Mouse (Mus musculus): ENCODE data around the gene Lrrn3. TPM values are rescaled to one million over a fixed set of nuclear protein-coding genes. Genes with fewer than 3 reads are reported as not detected.

The Lrrn3 gene
- total RNA-seq (2021) = under 1 TPM; 0.19 to 0.20 TPM
- long read RNA-seq, experiment 1 = 0 reads
- long read RNA-seq, experiment 2 = 0 reads

DNA sequence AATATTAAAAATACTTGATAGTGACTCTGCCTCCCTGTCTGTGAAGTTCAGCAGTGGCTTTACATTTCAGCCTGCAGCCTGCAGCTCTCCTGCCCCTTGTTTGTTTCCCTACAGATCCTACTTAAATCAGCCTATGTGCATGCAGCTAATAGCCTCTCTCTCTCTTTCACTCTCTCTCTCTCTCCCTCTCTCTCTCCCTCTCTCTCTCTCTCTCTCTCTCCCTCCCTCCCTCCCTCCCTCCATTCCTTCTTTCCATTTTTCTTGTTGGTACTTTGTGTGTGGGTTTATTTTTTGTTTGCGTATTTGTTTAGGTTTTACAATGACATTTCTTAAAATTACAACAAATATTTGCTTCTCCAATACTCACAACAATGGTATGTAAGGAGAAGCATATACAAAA lies at the start of gene Lrrn3:
TSS of gene Lrrn3 (minus strand) at position 101 of the 400 bp plus-strand sequence.
- no peak for DNase-seq

DNA sequence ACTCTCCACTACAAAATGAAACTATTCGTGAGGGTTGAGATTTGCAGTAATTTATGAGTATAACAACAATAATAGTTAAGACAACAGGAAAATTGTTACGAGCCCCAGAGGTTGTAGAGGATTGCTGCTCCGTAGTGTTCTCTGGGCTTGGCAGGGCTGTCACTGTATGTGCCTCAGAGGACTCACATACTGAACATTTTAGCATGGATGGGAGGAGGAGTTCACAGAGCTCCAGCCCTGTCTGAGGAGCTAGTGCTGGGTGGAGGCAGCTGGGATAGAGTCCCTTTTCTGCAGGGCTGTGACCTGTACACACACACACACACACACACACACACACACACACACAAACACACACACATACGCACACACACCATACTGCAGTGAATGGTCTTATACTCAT lies 42.2 kb upstream of the Lrrn3 start:
- no peak for DNase-seq

DNA sequence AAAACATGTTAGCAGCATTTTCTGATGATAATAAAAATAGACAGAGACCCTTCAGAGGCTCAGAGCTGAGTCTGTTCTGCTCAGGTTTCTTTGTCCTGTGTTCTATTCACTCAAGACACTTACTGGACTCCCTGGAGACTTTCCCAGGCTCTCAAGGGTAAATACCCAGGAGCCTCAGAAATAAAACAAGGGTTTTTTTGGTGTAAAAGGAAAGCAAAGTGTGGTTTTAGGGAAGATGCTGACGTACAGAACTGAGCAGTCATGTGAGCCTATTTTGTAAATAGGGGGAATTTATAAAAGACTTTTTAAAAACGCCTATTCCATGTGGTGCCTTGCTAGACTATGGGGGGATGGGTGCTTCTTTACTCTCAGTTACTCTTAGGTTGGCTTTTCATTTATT lies 40.5 kb upstream of the Lrrn3 start:
- no peak for DNase-seq

- DNase-seq = no peak
Observed at GRCm38 (mm10) chr12:41521671-41522070, 35.4 kb upstream of the Lrrn3 start.

GRCm38 (mm10) chr12:41520326-41520725 lies 34.1 kb upstream of the Lrrn3 start:
- DNase-seq = no peak

DNA sequence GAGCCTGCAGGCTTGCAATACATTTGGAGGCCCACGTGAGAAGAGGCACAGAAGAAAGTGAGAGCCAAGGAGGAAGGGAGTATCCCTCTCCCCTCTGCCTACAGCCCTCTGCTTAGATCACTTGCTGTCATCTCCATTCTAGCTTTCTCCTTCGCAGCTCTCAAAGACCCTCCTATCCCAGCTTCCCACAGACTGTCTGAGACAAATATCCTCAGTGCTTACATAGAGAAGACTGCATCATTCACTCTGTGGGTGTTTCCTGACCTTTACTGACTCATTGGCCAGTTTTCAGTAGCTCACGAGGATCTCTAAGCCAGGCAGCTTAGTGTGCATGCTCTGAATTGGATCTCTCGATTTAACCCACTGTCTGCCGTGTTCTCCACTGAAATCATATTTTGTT lies 32.7 kb upstream of the Lrrn3 start:
- DNase-seq = no peak

GRCm38 (mm10) chr12:41510588-41510987 lies 24.4 kb upstream of the Lrrn3 start:
- DNase-seq = no peak

DNA sequence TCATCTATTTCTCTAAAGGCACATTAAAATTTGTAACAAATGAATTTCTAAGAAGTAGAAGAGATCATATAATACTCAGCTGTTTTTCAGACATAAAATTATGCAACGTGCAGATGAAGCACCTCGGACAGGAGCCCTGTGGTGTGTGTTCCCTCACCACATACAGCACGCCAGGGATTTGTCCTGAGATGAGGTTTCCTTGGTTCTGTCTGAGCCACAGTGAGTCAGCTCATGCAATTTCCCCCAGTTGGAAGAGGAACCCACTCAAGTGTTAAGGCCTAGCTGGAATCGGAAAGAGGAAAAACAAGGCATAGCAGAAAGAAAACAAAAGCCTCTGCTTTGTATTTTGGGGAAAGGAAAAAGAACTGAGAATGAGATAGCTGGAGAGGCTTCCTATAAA lies 22.4 kb upstream of the Lrrn3 start:
- no peak for DNase-seq

- no peak for DNase-seq
Observed at GRCm38 (mm10) chr12:41500049-41500820, 14.0 kb upstream of the Lrrn3 start.

DNA sequence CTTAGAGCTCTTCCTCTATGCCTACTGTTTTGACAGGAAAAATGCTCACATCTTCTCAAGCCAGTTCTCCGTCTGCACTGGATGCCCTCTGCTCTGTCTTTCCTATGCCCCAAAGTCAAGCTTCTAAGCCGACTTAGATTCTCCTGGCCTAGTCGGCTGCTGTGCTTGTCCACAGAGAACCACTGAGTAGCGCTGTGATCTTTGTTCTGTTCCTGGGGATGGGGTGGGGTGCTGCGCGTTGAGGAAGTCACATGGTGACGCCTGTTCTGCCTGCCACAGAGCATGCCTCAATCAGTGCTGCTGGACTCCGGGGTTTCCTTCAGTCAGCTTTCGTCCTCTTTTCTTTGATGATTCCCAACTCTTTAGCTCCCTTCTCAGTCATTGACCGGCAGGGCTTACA lies 8.4 kb upstream of the Lrrn3 start:
- DNase-seq = no peak

- DNase-seq = no peak
Observed at GRCm38 (mm10) chr12:41487005-41487404, 774 bp upstream of the Lrrn3 start.

- DNase-seq = peak; percentile 59
Observed at GRCm38 (mm10) chr12:41485512-41486215, 567 bp downstream of the Lrrn3 start.

GRCm38 (mm10) chr12:41484689-41485511 lies 1.3 kb downstream of the Lrrn3 start:
- DNase-seq = no peak

DNA sequence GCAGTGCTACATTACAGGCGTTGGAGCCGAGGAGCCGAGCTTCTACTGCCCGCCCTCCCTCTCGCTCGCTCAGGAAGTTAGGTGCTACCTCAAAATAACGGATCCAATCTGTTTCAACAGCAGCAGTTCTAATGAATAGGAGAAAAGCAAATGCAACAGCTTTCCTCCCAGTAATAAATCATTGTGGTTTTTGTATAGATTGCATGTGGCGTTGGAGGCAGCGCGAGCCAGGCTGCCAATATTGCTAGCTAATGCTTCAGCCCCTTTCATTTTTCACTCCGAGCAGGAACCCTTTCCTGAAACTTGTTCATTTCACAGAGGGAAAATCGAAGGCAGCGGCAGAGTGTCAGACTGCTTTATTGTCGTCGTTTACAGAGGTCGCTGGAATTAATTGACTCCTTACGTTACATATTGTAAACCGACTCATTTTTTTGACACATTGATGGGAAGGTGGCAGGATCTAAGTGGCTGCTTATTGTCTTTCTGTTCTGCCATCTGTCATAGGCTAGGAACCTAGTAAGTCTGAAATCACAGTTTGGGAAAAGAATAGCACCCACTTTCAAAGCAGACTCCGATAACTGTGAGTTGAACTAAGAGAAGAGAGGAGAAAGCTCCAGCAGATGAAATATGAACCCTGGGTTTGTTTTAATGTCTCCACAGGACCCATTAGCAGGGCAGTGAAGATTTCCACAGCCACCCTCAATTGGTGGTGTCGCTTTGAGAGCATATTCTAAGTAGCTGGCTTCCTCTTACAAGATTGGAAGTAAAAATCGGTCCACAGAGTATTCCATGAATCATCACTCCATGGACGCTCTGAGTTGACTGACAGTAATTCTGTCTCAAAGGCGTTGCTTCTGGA lies 2.4 kb downstream of the Lrrn3 start:
- DNase-seq = no peak

GRCm38 (mm10) chr12:41483091-41483592 lies 3.1 kb downstream of the Lrrn3 start:
- no peak for DNase-seq

GRCm38 (mm10) chr12:41481486-41481885 lies 4.7 kb downstream of the Lrrn3 start:
- DNase-seq = no peak

DNA sequence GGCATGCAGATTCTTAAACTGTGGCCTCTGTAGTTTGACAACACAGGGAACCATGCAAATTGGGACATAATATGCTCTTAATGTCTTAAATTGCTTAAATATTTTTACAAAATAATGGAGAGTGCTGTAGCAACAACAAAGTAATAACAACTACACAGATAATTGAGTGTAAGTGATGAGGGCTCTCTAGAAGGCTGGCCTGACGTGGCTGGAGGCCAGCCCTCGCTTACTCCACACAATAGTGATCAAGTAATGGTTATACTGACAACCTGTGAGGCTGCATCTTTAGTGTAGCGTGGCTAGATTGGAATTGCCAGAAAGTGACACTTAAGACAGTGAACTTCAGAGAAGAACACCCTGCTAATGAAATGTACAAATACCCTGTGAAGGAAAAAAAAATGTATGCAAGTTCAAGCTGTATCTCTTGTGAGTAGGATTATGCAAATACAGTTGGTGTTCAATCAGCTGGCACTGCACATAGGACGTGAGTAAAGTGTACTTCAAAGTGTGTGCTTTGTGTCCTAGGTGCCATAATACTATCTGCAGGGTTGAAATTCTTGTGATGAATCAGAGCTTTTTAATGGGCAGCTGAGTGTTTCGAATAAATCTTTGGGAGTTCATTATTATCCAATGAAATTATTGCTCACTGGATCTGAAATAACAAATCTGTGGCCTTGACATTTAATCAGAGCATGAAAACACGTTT lies 17.0 kb downstream of the Lrrn3 start:
- no peak for DNase-seq

DNA sequence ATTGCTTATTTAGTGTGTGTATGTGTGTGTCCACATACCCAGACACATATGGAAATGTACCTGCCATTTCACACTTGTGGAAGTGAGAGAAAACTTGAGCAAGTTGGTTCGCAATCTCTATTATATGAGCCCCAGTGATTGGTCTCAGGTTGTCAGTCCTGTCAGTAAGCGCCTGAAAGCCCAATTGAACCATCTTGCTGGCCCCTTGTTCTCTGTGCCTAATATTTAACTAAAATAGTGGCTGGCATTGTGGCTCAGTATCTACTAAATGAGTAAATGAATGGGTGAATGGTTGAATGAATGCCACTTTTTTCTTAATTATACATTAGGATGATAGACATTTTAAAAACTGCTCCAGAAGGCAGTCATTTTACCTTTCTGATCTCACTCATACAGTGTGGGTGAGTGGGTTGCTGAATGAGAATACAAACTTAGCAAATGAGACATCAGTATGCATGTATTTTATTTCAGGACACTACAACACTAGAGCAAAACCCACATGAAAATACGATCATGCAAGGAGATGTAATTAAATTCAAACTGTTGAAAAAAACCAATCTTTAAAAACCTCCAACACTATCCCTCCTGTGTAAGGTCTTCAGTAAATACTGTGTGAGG lies 17.7 kb downstream of the Lrrn3 start:
- no peak for DNase-seq

GRCm38 (mm10) chr12:41438446-41438845 lies 47.8 kb downstream of the Lrrn3 start:
- DNase-seq = peak; percentile 14

- no peak for DNase-seq
Observed at GRCm38 (mm10) chr12:41436206-41436985, 49.8 kb downstream of the Lrrn3 start.
